Mouse (Mus musculus) retina, postnatal 1 day (tissue): ENCODE data around the gene Mxd1.

Source experiments
- DNase-seq: peaks from one replicate; pipeline ENCODE4 v3.0.0-alpha.2; 2012

Gene Mxd1

GRCm38 (mm10) chr6:86645551-86645950 is 23.4 kb downstream of the Mxd1 start:
- no peak for DNase-seq

GRCm38 (mm10) chr6:86644775-86645400 is 24.1 kb downstream of the Mxd1 start:
- DNase-seq, result no peak

- no peak for DNase-seq
These were observed 27.2 kb downstream of the Mxd1 start for GRCm38 (mm10) chr6:86641716-86642115.

- DNase-seq, result no peak
These were observed 28.2 kb downstream of the Mxd1 start for GRCm38 (mm10) chr6:86640776-86641175.

- no peak for DNase-seq
These were observed 28.8 kb downstream of the Mxd1 start for GRCm38 (mm10) chr6:86640161-86640560.

GRCm38 (mm10) chr6:86639180-86640160 is 29.5 kb downstream of the Mxd1 start:
- DNase-seq, result no peak

GRCm38 (mm10) chr6:86638434-86638833 is 30.5 kb downstream of the Mxd1 start:
- DNase-seq, result peak; percentile 22

GRCm38 (mm10) chr6:86637860-86638259 is 31.1 kb downstream of the Mxd1 start:
- no peak for DNase-seq

GRCm38 (mm10) chr6:86637171-86637835 is 31.7 kb downstream of the Mxd1 start:
- no peak for DNase-seq

- DNase-seq, result no peak
These were observed 32.5 kb downstream of the Mxd1 start for GRCm38 (mm10) chr6:86636495-86636894.

- peak; percentile 65 for DNase-seq
These were observed 38.8 kb downstream of the Mxd1 start for GRCm38 (mm10) chr6:86630141-86630540.

GRCm38 (mm10) chr6:86627946-86628345 is 41.0 kb downstream of the Mxd1 start, which contains the start of gene Asprv1:
TSS of gene Asprv1 (plus strand) at chr6:86628164.
- no peak for DNase-seq

GRCm38 (mm10) chr6:86624074-86625030 is 44.6 kb downstream of the Mxd1 start:
- no peak for DNase-seq

- no peak for DNase-seq
These were observed 45.8 kb downstream of the Mxd1 start for GRCm38 (mm10) chr6:86623201-86623600.

- no peak for DNase-seq
These were observed 53.7 kb downstream of the Mxd1 start for GRCm38 (mm10) chr6:86615301-86615700.

GRCm38 (mm10) chr6:86610714-86611113 is 58.2 kb downstream of the Mxd1 start:
- DNase-seq, result no peak

GRCm38 (mm10) chr6:86609235-86609634 is 59.7 kb downstream of the Mxd1 start:
- DNase-seq, result no peak

- DNase-seq, result no peak
These were observed 61.5 kb downstream of the Mxd1 start for GRCm38 (mm10) chr6:86607471-86607870.

GRCm38 (mm10) chr6:86606289-86606688 is 62.7 kb downstream of the Mxd1 start:
- DNase-seq, result no peak

GRCm38 (mm10) chr6:86605260-86605659 is 63.7 kb downstream of the Mxd1 start:
- no peak for DNase-seq

GRCm38 (mm10) chr6:86599951-86600414 is 69.0 kb downstream of the Mxd1 start:
- DNase-seq, result peak; percentile 49

GRCm38 (mm10) chr6:86599197-86599596 is 69.8 kb downstream of the Mxd1 start:
- peak; percentile 83 for DNase-seq
